Mouse (Mus musculus) kidney, postnatal 0 days (tissue): ENCODE results near the gene Plekho1. TPM values are rescaled to one million over a fixed set of nuclear protein-coding genes. Genes with fewer than 3 reads are reported as not detected.

Experiments used
- ATAC-seq: fragments of 200-750 bp; cut with Nextera tagmentation; replicated peaks from 2 replicates; pipeline ENCODE4 v1.8.0; 2017; ENCODE audit warnings: low read depth, moderate number of reproducible peaks, moderate TSS enrichment, moderate library complexity; ENCODE audit not compliant: low FRiP score
- DNase-seq: peaks from one replicate; pipeline ENCODE4 v3.0.0-alpha.2; 2016; ENCODE audit warnings: low spot score
- H3K27ac ChIP-seq: fragments of 300-500 bp; sonication (generic); 2 replicates; pipeline ENCODE4 v1.5.1; 2014; ENCODE audit warnings: mild to moderate bottlenecking
- H3K27me3 ChIP-seq: fragments of 300-500 bp; sonication (generic); 2 replicates; pipeline ENCODE4 v1.6.1; 2014; ENCODE audit warnings: low read length, mixed read lengths; ENCODE audit not compliant: insufficient read depth
- H3K36me3 ChIP-seq: fragments of 300-500 bp; sonication (generic); 2 replicates; pipeline ENCODE4 v1.6.1; 2014; ENCODE audit warnings: low read length, mixed read lengths; ENCODE audit not compliant: insufficient read depth
- H3K4me1 ChIP-seq: fragments of 300-500 bp; sonication (generic); replicated peaks from 2 replicates; pipeline ENCODE4 v1.6.1; 2014; ENCODE audit warnings: antibody characterized with exemption, low read length, mixed read lengths; ENCODE audit not compliant: insufficient read depth
- H3K4me2 ChIP-seq: fragments of 300-500 bp; sonication (generic); 2 replicates; pipeline ENCODE4 v1.6.1; 2014; ENCODE audit warnings: mild to moderate bottlenecking, low read length, moderate library complexity, mixed read lengths
- H3K4me3 ChIP-seq: fragments of 300-500 bp; sonication (generic); replicated peaks from 2 replicates; pipeline ENCODE4 v1.5.1; 2014; ENCODE audit warnings: low read depth, low read length
- H3K9ac ChIP-seq: fragments of 300-500 bp; sonication (generic); 2 replicates; pipeline ENCODE4 v1.6.1; 2014; ENCODE audit warnings: low read depth, low read length
- H3K9me3 ChIP-seq: fragments of 300-500 bp; sonication (generic); replicated peaks from 2 replicates; pipeline ENCODE4 v1.6.1; 2016; ENCODE audit warnings: low read length, inconsistent platforms, mixed read lengths
- CTCF ChIP-seq: IDR thresholded peaks from 2 replicates; pipeline ENCODE4 v1.5.1; 2016; ENCODE audit warnings: antibody characterized with exemption, low read depth, mild to moderate bottlenecking, moderate library complexity
- WGBS: fragments of 180-500 bp; shearing (Covaris S2); extraction: QIAGEN DNeasy Blood & Tissue Kit; methylation state at CpG from one replicate; pipeline ENCODE4 v1.1.7; 2014; 5-methylcytosine and 5-hydroxymethylcytosine counted together
- polyA plus RNA-seq: library from polyadenylated mRNA; unstranded; fragments of >200 nt; fragmentation: Nextera tagmentation; extraction: Ambion mirVana; gene quantifications from 2 replicates; pipeline ENCODE4 v1.2.1, GENCODE M21; 2015

Gene Plekho1
- polyA plus RNA-seq, 1 experiment from 2014 or later: 42.5 TPM

DNA sequence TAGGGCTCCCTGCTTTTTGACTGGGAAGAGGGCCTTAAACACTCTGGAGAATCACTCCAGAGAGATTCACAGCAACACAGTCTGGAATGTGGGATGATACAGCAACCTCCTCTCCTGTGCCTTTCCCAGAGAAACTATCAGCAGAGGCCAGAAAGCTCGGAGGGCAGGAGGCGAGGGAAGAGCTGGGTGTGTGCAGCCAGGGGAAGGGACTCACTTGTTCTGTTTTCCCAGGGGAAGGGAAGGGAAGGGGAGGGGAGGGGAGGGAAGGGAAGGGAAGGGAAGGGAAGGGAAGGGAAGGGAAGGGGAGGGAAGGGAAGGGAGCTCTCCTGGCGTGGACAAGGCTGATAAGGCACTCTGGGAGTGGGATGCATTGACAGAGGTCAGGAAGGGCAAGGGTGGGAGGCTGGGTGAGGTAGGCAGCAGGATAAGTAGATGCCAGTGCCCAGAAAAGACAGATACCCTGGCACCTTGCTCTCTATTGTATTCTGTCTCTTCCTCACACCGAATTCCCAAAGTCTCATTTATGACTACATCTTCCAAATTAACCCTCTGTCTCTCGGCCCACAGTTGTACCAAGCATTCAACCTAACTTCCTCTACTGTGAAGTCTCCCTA is 2.7 kb downstream of the Plekho1 start:
- WGBS: 35% methylated on average over 5 of the region's 5 CpGs
- peak overlapping the region; percentile 90 for H3K4me2 ChIP-seq
- TF ChIP-seq CTCF: no peak
- ATAC-seq (no peak), DNase-seq (no peak)
- H3K36me3 ChIP-seq: peaks cover 13% of the 10 kb centered on the region; the same call in 1 of the 2 replicates
- H3K9ac ChIP-seq: 0 out of 2 replicates have a peak overlapping the region, but pooled peaks have one; percentile 8
- no peaks in the 10 kb centered on the region for H3K27me3 ChIP-seq
- peak overlapping the region; percentile 95 for H3K27ac ChIP-seq
- H3K4me1 ChIP-seq: peaks cover 19% of the 10 kb centered on the region
- H3K4me3 ChIP-seq: peak overlapping the region; percentile 91
- no peaks in the 10 kb centered on the region for H3K9me3 ChIP-seq

DNA sequence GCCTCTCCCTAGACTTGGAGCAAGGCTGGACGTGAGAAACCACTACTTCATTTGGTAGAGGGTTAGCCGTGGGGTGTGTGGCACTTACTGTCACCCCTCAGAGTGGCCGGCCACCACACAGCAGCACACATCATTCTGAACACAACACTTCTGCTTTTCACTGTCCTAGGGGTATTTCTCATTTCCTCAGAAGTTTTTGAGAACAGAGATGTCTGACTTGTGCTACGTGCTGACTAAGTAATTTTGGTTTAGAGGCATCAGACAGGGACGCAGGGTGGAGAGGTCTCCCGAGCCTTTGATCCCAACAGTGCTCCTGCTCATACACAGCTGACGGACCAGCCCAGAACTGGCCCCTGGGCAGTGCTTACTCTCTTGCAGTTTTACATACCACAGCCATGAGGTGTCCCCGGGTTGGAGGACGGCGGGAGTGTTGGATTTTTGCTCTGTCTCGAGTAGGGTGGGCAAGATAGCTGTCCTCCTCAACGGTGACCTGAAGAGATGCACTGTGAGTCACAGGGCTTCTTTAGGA is 5.3 kb downstream of the Plekho1 start:
- H3K4me1 ChIP-seq: peaks cover 35% of the 10 kb centered on the region
- H3K36me3 ChIP-seq: peaks cover 13% of the 10 kb centered on the region; the same call in 1 of the 2 replicates
- no peak for TF ChIP-seq CTCF
- no peak overlapping the region for H3K9ac ChIP-seq
- no peaks in the 10 kb centered on the region for H3K27me3 ChIP-seq
- 81% methylated on average over 12 of the region's 12 CpGs for WGBS
- no peak for DNase-seq
- ATAC-seq: no peak
- peak overlapping the region; percentile 13; the same call in 1 of the 2 replicates for H3K27ac ChIP-seq
- H3K9me3 ChIP-seq: no peaks in the 10 kb centered on the region
- no peak overlapping the region for H3K4me2 ChIP-seq
- H3K4me3 ChIP-seq: no peak overlapping the region

- peaks cover 38% of the 10 kb centered on the region for H3K4me1 ChIP-seq
- H3K4me3 ChIP-seq: no peak overlapping the region
- no peak for ATAC-seq
- no peak for TF ChIP-seq CTCF
- H3K4me2 ChIP-seq: no peak overlapping the region
- WGBS: 31% methylated on average over 10 of the region's 10 CpGs
- H3K36me3 ChIP-seq: peaks cover 13% of the 10 kb centered on the region; the same call in 1 of the 2 replicates
- H3K27ac ChIP-seq: peak overlapping the region; percentile 64
- no peak overlapping the region for H3K9ac ChIP-seq
- peak; percentile 78 for DNase-seq
- no peaks in the 10 kb centered on the region for H3K9me3 ChIP-seq
- no peaks in the 10 kb centered on the region for H3K27me3 ChIP-seq
Measured at GRCm38 (mm10) chr3:95988969-95989368, 6.8 kb downstream of the Plekho1 start.

DNA sequence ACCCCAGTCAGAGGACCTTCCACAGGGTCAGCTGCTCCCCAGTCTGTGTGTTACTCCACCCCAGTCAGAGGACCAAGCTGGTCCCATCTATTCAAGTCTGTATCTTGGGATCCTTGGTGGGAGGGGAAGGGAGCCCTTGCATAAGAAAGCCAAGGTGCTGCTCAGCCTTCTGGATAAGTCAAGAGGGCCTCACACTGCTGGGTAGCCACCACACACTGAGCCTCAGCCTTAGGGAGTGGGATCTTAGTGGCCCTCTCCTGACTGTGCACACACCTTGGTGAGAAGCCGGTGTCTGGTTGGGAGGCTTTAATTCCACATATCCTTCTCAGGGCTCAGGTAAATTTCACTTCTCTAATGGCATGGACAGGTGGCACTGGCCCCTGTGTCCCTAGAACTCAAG is 7.7 kb downstream of the Plekho1 start:
- Histone ChIP-seq H3K4me1 (peaks cover 31% of the 10 kb centered on the region; the same call in 1 of the 2 replicates), H3K4me2 (no peak overlapping the region), H3K27me3 (no peaks in the 10 kb centered on the region), H3K9ac (no peak overlapping the region), H3K27ac (no peak overlapping the region), H3K36me3 (peaks cover 13% of the 10 kb centered on the region; the same call in 1 of the 2 replicates), H3K4me3 (no peak overlapping the region), H3K9me3 (no peaks in the 10 kb centered on the region)
- DNase-seq (no peak), ATAC-seq (no peak)
- WGBS: 95% methylated on average over 1 of the region's 1 CpGs
- no peak for TF ChIP-seq CTCF

GRCm38 (mm10) chr3:95987386-95988110 is 8.3 kb downstream of the Plekho1 start:
- WGBS: 82% methylated on average over 6 of the region's 6 CpGs
- Histone ChIP-seq H3K27ac (no peak overlapping the region), H3K4me1 (peaks cover 31% of the 10 kb centered on the region; the same call in 1 of the 2 replicates), H3K4me2 (no peak overlapping the region), H3K4me3 (no peak overlapping the region), H3K27me3 (no peaks in the 10 kb centered on the region), H3K9me3 (no peaks in the 10 kb centered on the region), H3K9ac (no peak overlapping the region), H3K36me3 (peaks cover 13% of the 10 kb centered on the region; the same call in 1 of the 2 replicates)
- TF ChIP-seq CTCF: no peak
- DNase-seq: no peak
- no peak for ATAC-seq

- 79% methylated on average over 4 of the region's 4 CpGs for WGBS
- H3K36me3 ChIP-seq: peaks cover 13% of the 10 kb centered on the region; the same call in 1 of the 2 replicates
- DNase-seq: no peak
- no peaks in the 10 kb centered on the region for H3K9me3 ChIP-seq
- no peak for TF ChIP-seq CTCF
- H3K4me1 ChIP-seq: peaks cover 31% of the 10 kb centered on the region; the same call in 1 of the 2 replicates
- H3K4me2 ChIP-seq: no peak overlapping the region
- no peak overlapping the region for H3K4me3 ChIP-seq
- H3K27me3 ChIP-seq: no peaks in the 10 kb centered on the region
- no peak overlapping the region; the same call in 1 of the 2 replicates for H3K27ac ChIP-seq
- ATAC-seq: no peak
- no peak overlapping the region for H3K9ac ChIP-seq
Measured at GRCm38 (mm10) chr3:95986984-95987383, 8.8 kb downstream of the Plekho1 start.
